Mouse (Mus musculus): ENCODE results near the gene Ccdc107. TPM values are rescaled to one million over a fixed set of nuclear protein-coding genes. Genes with fewer than 3 reads are reported as not detected.

Gene Ccdc107
- total RNA-seq, 1 experiment from 2014 or later, result 50.5 TPM

GRCm38 (mm10) chr4:43508666-43508997 is 15.9 kb downstream of the Ccdc107 start:
- peak; percentile 86 for ATAC-seq (replicated peaks; ENCODE audit: low read depth, poor library complexity, severe bottlenecking)

DNA sequence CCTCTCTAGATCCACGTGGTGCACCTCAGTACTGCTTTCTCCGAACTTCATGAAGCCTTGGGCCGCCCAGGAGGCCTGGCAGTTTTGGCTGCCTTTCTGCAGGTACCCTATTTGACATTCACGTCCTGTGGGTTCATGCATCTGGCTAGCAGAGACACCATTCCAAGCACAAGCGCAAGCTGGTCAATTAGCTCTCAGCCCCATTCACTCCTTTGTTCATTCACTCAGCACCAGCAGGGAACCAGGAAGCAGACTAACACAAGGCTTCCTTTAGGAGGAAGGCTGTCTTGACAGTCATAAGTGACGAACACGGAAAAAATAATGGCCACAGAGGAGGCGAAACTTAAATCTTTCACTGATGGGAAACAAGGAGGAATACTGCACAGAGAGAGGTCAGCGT is 16.4 kb downstream of the Ccdc107 start:
- peak; percentile 50 for ATAC-seq (replicated peaks; ENCODE audit: low read depth, poor library complexity, severe bottlenecking)

- no peak for ATAC-seq (replicated peaks; ENCODE audit: low read depth, poor library complexity, severe bottlenecking)
These were observed 19.2 kb downstream of the Ccdc107 start for GRCm38 (mm10) chr4:43511675-43512454.

DNA sequence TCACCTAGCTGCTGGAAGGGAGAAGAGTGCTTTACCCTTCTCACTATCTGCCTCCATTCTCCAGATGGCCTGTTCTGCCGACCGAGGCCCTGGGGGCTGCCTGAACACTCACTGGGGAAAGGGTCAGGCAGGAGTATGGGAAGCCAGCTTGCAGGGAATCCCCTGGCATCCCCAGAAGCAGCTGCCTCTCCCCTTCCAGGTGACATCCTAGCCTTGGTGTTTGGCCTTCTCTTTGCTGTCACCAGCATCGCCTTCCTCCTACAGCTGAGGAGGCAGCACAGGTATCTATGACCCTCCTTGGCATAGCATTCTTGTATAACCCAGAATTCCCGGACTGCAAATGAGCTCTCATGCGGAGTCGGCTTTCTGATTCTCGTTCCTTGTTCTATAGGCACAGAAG is 20.0 kb downstream of the Ccdc107 start:
- no peak for ATAC-seq (replicated peaks; ENCODE audit: low read depth, poor library complexity, severe bottlenecking)

DNA sequence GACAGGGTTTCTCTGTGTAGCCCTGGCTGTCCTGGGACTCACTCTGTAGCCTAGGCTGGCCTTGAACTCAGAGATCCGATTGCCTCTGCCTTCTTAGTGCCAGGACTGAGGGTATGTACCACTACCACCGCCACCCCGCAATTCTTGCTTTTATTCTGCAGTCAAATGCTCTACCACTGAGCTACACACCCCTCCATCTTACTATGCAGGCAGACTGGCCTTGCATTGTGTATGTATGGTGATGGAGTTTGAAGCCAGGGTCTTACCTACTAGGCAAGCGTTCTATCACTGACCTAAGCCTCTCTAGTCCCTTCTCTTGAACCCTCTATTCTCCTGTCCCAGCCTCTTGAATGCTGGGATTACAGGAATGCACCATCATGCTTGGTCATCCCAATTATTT is 20.6 kb downstream of the Ccdc107 start:
- ATAC-seq (replicated peaks; ENCODE audit: low read depth, poor library complexity, severe bottlenecking), result no peak

DNA sequence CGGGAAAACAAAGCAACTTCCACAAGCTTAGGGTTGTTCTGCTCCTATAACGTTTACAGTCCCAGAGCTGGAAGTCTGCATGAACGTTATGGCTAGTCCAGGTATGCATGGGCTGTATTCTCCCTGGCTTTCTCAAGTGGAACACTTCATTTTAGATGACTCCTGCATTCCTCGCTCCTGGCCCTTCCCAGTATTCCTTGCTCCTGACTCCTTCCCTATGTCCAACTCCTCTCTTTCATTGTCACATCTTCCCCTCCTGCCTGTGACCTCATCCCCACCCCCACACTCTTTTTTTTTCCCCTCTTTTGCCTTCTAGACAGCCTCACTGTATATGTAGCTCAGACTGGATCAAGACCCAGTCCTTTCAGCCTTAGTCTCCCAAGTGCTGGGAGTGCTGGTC is 21.1 kb downstream of the Ccdc107 start:
- ATAC-seq (replicated peaks; ENCODE audit: low read depth, poor library complexity, severe bottlenecking), result no peak

GRCm38 (mm10) chr4:43515764-43516708 is 23.3 kb downstream of the Ccdc107 start:
- ATAC-seq (replicated peaks; ENCODE audit: low read depth, poor library complexity, severe bottlenecking), result peak; percentile 33

DNA sequence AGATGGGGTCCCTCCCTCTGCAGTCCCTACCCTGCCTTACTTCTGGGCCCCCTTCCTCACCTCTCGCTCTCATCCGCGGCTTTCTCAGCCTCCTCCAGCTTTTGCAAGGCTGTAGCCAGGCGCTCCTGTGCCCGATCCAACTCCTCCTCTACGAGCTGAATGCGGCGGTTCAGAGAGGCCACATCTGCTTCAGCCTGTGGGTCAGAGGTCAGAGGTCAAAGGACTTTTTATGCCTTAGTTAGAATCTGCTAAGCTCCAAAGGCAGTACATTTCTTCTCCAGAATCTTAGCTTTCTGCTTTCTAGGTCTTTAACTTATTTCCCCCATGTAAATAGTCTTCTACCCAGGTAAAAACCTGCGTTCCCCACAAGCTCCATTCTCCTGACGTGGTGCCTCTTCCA is 26.9 kb downstream of the Ccdc107 start:
- no peak for ATAC-seq (replicated peaks; ENCODE audit: low read depth, poor library complexity, severe bottlenecking)

DNA sequence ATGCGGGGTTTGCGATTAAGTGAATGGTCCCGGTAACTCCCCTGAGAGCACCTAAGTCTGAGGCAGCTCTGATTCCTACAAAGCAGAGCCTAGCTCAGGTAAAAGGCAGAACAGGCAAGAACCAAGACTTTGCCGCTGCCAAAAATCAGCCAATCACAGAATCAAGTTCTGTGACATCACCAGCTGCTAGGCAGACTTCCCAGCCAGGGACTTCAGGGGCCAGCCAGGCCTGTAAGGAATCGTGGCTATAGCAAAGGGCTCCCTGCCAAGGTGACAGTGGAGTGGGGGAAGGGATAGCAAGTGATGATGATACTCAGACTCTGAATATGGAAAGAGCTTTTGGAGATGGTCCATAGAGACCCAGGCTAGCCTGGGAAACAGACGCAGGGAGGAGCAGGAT is 27.3 kb downstream of the Ccdc107 start:
- peak; percentile 64 for ATAC-seq (replicated peaks; ENCODE audit: low read depth, poor library complexity, severe bottlenecking)

DNA sequence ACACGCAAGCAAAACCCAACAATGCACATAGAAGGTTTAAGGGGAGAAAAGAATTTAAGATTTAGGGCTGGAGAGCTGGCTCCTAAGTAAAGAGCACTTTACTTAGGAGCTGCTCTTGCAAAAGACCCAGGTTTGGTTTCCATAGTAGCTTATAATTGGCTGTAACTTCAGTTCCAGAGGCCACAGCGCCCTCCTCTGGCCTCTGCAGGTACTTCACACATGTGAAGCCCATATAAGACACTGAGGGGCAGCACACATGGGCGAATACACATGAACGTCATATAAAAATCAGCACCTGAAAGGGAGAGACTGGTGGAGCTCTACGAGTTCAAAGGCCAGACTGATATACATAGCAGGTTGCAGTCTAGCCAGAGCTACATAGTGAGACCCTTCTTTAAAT is 35.2 kb downstream of the Ccdc107 start:
- ATAC-seq (replicated peaks; ENCODE audit: low read depth, poor library complexity, severe bottlenecking), result no peak

- ATAC-seq (replicated peaks; ENCODE audit: low read depth, poor library complexity, severe bottlenecking), result no peak
These were observed 35.8 kb downstream of the Ccdc107 start for GRCm38 (mm10) chr4:43528487-43528886.

GRCm38 (mm10) chr4:43530081-43530501 is 37.4 kb downstream of the Ccdc107 start:
- ATAC-seq (replicated peaks; ENCODE audit: low read depth, poor library complexity, severe bottlenecking), result no peak

DNA sequence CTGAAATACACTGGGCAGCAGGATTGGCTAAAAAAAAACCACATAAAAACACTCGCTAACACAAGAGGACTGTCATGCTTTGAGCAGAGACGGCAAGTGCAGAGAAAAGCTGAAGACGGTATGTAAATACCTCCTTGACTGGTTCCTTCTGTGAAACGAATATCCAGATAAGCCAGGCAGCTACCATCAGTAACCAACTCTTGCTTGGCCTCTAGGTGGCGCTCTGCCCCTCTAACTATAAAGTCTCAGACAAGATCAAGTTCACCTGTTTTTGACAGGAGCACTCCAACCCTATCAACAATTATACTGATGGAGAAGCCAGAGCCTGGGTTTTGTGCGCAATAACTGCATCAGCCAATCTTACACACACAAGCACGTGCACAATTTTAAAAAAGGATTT is 37.9 kb downstream of the Ccdc107 start:
- ATAC-seq (replicated peaks; ENCODE audit: low read depth, poor library complexity, severe bottlenecking), result peak; percentile 77

- ATAC-seq (replicated peaks; ENCODE audit: low read depth, poor library complexity, severe bottlenecking), result no peak
These were observed 40.6 kb downstream of the Ccdc107 start for GRCm38 (mm10) chr4:43533270-43533669.

- ATAC-seq (replicated peaks; ENCODE audit: low read depth, poor library complexity, severe bottlenecking), result no peak
These were observed 42.9 kb downstream of the Ccdc107 start for GRCm38 (mm10) chr4:43535628-43536027.

- ATAC-seq (replicated peaks; ENCODE audit: low read depth, poor library complexity, severe bottlenecking), result no peak
These were observed 43.3 kb downstream of the Ccdc107 start for GRCm38 (mm10) chr4:43536031-43536430.

DNA sequence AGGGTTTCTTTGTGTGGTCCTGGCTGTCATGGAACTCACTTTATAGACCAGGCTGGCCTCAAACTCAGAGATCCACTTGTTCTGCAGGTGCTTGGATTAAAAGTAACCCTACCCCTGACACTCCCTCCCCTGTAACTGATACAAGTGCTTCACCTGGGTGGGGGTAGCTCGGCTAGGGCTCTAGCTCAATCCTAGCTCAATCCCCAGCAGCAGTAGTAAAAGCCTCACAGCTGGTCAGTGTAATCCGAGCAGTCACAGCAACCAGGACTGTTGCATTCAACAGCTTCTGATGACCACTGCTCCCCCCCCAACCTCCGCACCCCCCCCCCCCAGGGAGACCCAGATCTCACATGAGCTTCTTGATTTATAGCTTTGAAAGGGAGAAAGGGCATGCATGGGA is 49.3 kb downstream of the Ccdc107 start:
- ATAC-seq (replicated peaks; ENCODE audit: low read depth, poor library complexity, severe bottlenecking), result no peak

Data from common myeloid progenitor, adult 5-6 weeks (primary cell).